Comparison of ENCODE assay signal across 10 mouse cellular contexts in the genomic region with DNA sequence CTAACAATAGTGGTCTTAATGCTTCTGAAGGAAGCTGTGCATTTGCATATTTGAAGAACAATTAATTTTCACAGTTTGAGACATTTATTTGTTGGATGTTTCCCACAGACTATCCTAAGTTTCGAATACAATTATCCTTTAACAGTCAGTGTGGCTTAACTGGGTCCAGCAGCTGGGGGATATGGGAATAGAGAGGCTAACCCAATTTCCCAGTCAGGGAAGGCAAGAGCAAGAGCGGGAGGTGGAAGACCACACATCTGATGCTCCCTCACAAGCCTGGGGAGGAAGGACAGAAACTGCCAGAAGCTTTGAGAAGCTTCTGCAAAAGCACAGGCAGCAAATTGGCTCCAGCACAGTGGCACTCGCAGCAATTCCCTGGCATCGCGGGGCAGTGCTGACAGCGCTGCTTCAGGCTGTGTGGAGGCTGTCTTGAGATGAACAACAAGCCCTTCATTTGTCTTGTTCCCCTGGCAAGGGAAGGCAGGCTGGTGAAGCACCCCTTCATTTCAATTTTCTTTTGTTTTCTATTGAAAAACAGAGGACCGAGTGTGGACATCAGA.
DNase-seq lines count a peak whose midpoint lies in the region; ATAC-seq lines count a peak whose summit lies in the region.
"Had no signal": no experiment of that assay in that cellular context is flagged by ENCODE, and none has a peak within 500 bp of the region (broad histone marks: within the 10 kb centered on the region; RNA-seq: fewer than 3 reads in every experiment).

No protein-coding gene starts in this region.

- H3K4me1 ChIP-seq in embryonic facial prominence, embryonic 14.5 days (ENCODE audit: control insufficient read depth, insufficient read depth, low read length), result no peaks in the 10 kb centered on the region
- H3K4me1 ChIP-seq in embryonic facial prominence, embryonic 10.5 days, result no peaks in the 10 kb centered on the region
- H3K4me1 ChIP-seq in midbrain, embryonic 16.5 days (ENCODE audit: control insufficient read depth, insufficient read depth, low read length), result 0 out of 2 replicates have a peak, but pooled peaks cover 5% of the 10 kb centered on the region

- peaks cover 18% of the 10 kb centered on the region for H3K9me3 ChIP-seq in embryonic facial prominence, embryonic 14.5 days (ENCODE audit: control insufficient read depth, low read length)
- no peaks in the 10 kb centered on the region for H3K9me3 ChIP-seq in embryonic facial prominence, embryonic 10.5 days
- no peaks in the 10 kb centered on the region for H3K9me3 ChIP-seq in midbrain, embryonic 16.5 days (replicated peaks; ENCODE audit: control insufficient read depth, low read length, poor library complexity, severe bottlenecking)

- DNase-seq in embryonic facial prominence, embryonic 14.5 days (ENCODE audit: low spot score), result peak; percentile 18
- DNase-seq in embryonic facial prominence, embryonic 10.5 days (ENCODE audit: low spot score), result no peak
- DNase-seq in cerebellum, postnatal 14 days, result peak; percentile 68 to 74
- peak; percentile 9 to 27 for DNase-seq in layer of hippocampus, adult 18-20 months (ENCODE audit: low spot score in 2 of 2)
- DNase-seq in gastrocnemius, postnatal 36 days, result no peak
- DNase-seq in spleen, postnatal 10 days (ENCODE audit: low spot score in 2 of 2), result no peak
- DNase-seq: kidney, adult 8-10 months had no signal

- H3K27me3 ChIP-seq in embryonic facial prominence, embryonic 14.5 days (replicated peaks; ENCODE audit: control insufficient read depth, insufficient read depth, low read length), result no peaks in the 10 kb centered on the region
- no peaks in the 10 kb centered on the region for H3K27me3 ChIP-seq in embryonic facial prominence, embryonic 10.5 days (replicated peaks; ENCODE audit: low read depth, poor library complexity, severe bottlenecking)
- no peaks in the 10 kb centered on the region for H3K27me3 ChIP-seq in midbrain, embryonic 16.5 days (ENCODE audit: control insufficient read depth, insufficient read depth, low read depth, low read length)
- H3K27me3 ChIP-seq: Patski had no signal

- H3K27ac ChIP-seq in embryonic facial prominence, embryonic 14.5 days (replicated peaks; ENCODE audit: low read depth, low read length), result no peak overlapping the region
- H3K27ac ChIP-seq in embryonic facial prominence, embryonic 10.5 days (replicated peaks), result no peak overlapping the region
- H3K27ac ChIP-seq in midbrain, embryonic 16.5 days (ENCODE audit: low read length), result 0 out of 2 replicates have a peak overlapping the region, but pooled peaks have one; percentile 49

- intact Hi-C loops in gastrocnemius, postnatal 36 days (cut with DNase I), result no loop called here

- no peak overlapping the region for H3K4me3 ChIP-seq in embryonic facial prominence, embryonic 14.5 days (ENCODE audit: low read depth, low read length)
- no peak overlapping the region for H3K4me3 ChIP-seq in embryonic facial prominence, embryonic 10.5 days
- H3K4me3 ChIP-seq in midbrain, embryonic 16.5 days (ENCODE audit: low read depth, low read length), result no peak overlapping the region

- H3K36me3 ChIP-seq in embryonic facial prominence, embryonic 14.5 days (ENCODE audit: control insufficient read depth, insufficient read depth, low read length), result no peaks in the 10 kb centered on the region
- H3K36me3 ChIP-seq in embryonic facial prominence, embryonic 10.5 days (replicated peaks), result no peaks in the 10 kb centered on the region
- no peaks in the 10 kb centered on the region for H3K36me3 ChIP-seq in midbrain, embryonic 16.5 days (ENCODE audit: control insufficient read depth, insufficient read depth, low read length)

- no peak overlapping the region for H3K9ac ChIP-seq in embryonic facial prominence, embryonic 14.5 days (ENCODE audit: low read depth, low read length)
- no peak overlapping the region for H3K9ac ChIP-seq in midbrain, embryonic 16.5 days (ENCODE audit: low read depth, low read length)

- H3K4me2 ChIP-seq in embryonic facial prominence, embryonic 14.5 days (ENCODE audit: low read depth, low read length), result no peak overlapping the region
- H3K4me2 ChIP-seq in midbrain, embryonic 16.5 days (ENCODE audit: low read length), result no peak overlapping the region

- no peak for ATAC-seq in embryonic facial prominence, embryonic 14.5 days (ENCODE audit: low read depth)
- peak; percentile 76; the same call in 1 of the 2 replicates for ATAC-seq in midbrain, embryonic 16.5 days
- ATAC-seq in erythroblast, adult 5-6 weeks (replicated peaks; ENCODE audit: low FRiP score, poor library complexity, severe bottlenecking), result no peak
- ATAC-seq: Patski had no signal

- 59% methylated on average over 7 of the region's 7 CpGs for WGBS in embryonic facial prominence, embryonic 14.5 days
- WGBS in embryonic facial prominence, embryonic 10.5 days, result 70% methylated on average over 7 of the region's 7 CpGs
- WGBS in midbrain, embryonic 16.5 days, result 60% methylated on average over 7 of the region's 7 CpGs

Comparison
In these comparisons a context has a peak if more than half of its experiments do, and no peak if none do; other contexts are left out.
1. DNase-seq: peak in embryonic facial prominence, embryonic 14.5 days (single experiment), cerebellum, postnatal 14 days (2 of 2) and layer of hippocampus, adult 18-20 months (2 of 2); none in embryonic facial prominence, embryonic 10.5 days (single experiment), gastrocnemius, postnatal 36 days (0 of 2) and spleen, postnatal 10 days (0 of 2).